ENCODE assay signal across 12 mouse cellular contexts in genomic region chr8:103492914-103493517, GRCm38 (mm10).
DNase-seq lines count a peak whose midpoint lies in the region; ATAC-seq and TF ChIP-seq lines count a peak whose summit lies in the region.
"Had no signal": no experiment of that assay in that cellular context is flagged by ENCODE, and none has a peak within 500 bp of the region (broad histone marks: within the 10 kb centered on the region; RNA-seq: fewer than 3 reads in every experiment).

No protein-coding gene starts in this region.

- H3K36me3 ChIP-seq in heart, embryonic 12.5 days: no peaks in the 10 kb centered on the region
- no peaks in the 10 kb centered on the region for H3K36me3 ChIP-seq in midbrain, embryonic 13.5 days
- H3K36me3 ChIP-seq: midbrain, embryonic 15.5 days had no signal

- 46% methylated on average over 7 of the region's 7 CpGs for WGBS in heart, embryonic 12.5 days
- WGBS in cerebellum, adult 2 months: 47% methylated on average over 7 of the region's 7 CpGs
- WGBS in midbrain, embryonic 13.5 days: 91% methylated on average over 7 of the region's 7 CpGs

- H3K9me3 ChIP-seq in heart, embryonic 12.5 days (replicated peaks): no peaks in the 10 kb centered on the region
- no peaks in the 10 kb centered on the region for H3K9me3 ChIP-seq in midbrain, embryonic 13.5 days
- H3K9me3 ChIP-seq: midbrain, embryonic 15.5 days had no signal

- no peak for TF ChIP-seq POLR2A in cerebellum, adult 2 months (IDR thresholded peaks at IDR 0.05; ENCODE audit: borderline replicate concordance, insufficient read depth, low read length)

- DNase-seq in heart, adult 11 months: peak; percentile 92
- DNase-seq in adipocyte (ENCODE audit: low spot score): peak; percentile 79
- DNase-seq in gonadal fat pad, adult 2 months (ENCODE audit: low read depth): peak; percentile 2
- peak; percentile 30 for DNase-seq in kidney, postnatal 10 days
- no peak for DNase-seq in urinary bladder, postnatal 25 days (ENCODE audit: low spot score)
- DNase-seq in cerebellum, adult 2 months: no peak
- DNase-seq: adrenal gland, postnatal 36 days; B cell, adult 2 months had no signal

- no peaks in the 10 kb centered on the region for H3K27me3 ChIP-seq in heart, embryonic 12.5 days (replicated peaks)
- H3K27me3 ChIP-seq in cerebellum, adult 2 months (ENCODE audit: control insufficient read depth, insufficient read depth, low read length): no peaks in the 10 kb centered on the region; the same call in 1 of the 2 replicates
- no peaks in the 10 kb centered on the region for H3K27me3 ChIP-seq in midbrain, embryonic 13.5 days
- H3K27me3 ChIP-seq: midbrain, embryonic 15.5 days; Patski had no signal

- H3K9ac ChIP-seq in heart, embryonic 12.5 days: no peak overlapping the region
- H3K9ac ChIP-seq in midbrain, embryonic 13.5 days (replicated peaks): no peak overlapping the region
- H3K9ac ChIP-seq: midbrain, embryonic 15.5 days had no signal

- no peak for ATAC-seq in heart, embryonic 12.5 days (ENCODE audit: insufficient number of reproducible peaks, low FRiP score)
- no peak for ATAC-seq in midbrain, embryonic 13.5 days
- ATAC-seq: midbrain, embryonic 15.5 days; Patski had no signal

- no peak overlapping the region for H3K4me3 ChIP-seq in heart, embryonic 12.5 days
- no peak overlapping the region for H3K4me3 ChIP-seq in cerebellum, adult 2 months (replicated peaks; ENCODE audit: insufficient read depth, low read depth, low read length)
- no peak overlapping the region for H3K4me3 ChIP-seq in midbrain, embryonic 13.5 days (replicated peaks)
- H3K4me3 ChIP-seq: midbrain, embryonic 15.5 days had no signal

- no peak for TF ChIP-seq CTCF in cerebellum, adult 2 months (IDR thresholded peaks at IDR 0.05; ENCODE audit: borderline replicate concordance, insufficient read depth, low read depth, low read length)

- peaks cover 6% of the 10 kb centered on the region for H3K4me1 ChIP-seq in heart, embryonic 12.5 days (replicated peaks)
- H3K4me1 ChIP-seq in cerebellum, adult 2 months (ENCODE audit: control insufficient read depth, insufficient read depth, low read length): no peaks in the 10 kb centered on the region
- no peaks in the 10 kb centered on the region for H3K4me1 ChIP-seq in midbrain, embryonic 13.5 days (replicated peaks)
- H3K4me1 ChIP-seq: midbrain, embryonic 15.5 days had no signal

- no peak overlapping the region for H3K27ac ChIP-seq in heart, embryonic 12.5 days (ENCODE audit: poor library complexity, severe bottlenecking)
- no peak overlapping the region for H3K27ac ChIP-seq in cerebellum, adult 2 months (ENCODE audit: insufficient read depth, low read length)
- H3K27ac ChIP-seq in midbrain, embryonic 13.5 days: no peak overlapping the region
- H3K27ac ChIP-seq: midbrain, embryonic 15.5 days had no signal

- H3K4me2 ChIP-seq in heart, embryonic 12.5 days: no peak overlapping the region
- no peak overlapping the region for H3K4me2 ChIP-seq in midbrain, embryonic 13.5 days (replicated peaks)
- H3K4me2 ChIP-seq: midbrain, embryonic 15.5 days had no signal

Comparison
In these comparisons a context has a peak if more than half of its experiments do, and no peak if none do; other contexts are left out.
1. DNase-seq: peak in heart, adult 11 months (single experiment), adipocyte (single experiment), gonadal fat pad, adult 2 months (single experiment) and kidney, postnatal 10 days (single experiment); none in urinary bladder, postnatal 25 days (single experiment) and cerebellum, adult 2 months (0 of 2).